Mouse (Mus musculus): ENCODE results near the gene Cyb561. TPM values are rescaled to one million over a fixed set of nuclear protein-coding genes. Genes with fewer than 3 reads are reported as not detected.

Cyb561 gene
- total and polyA plus RNA-seq, 2 experiments = 3.2 to 3.7 TPM

GRCm38 (mm10) chr11:105887281-105887680, 65.9 kb downstream of the Cyb561 start:
- H3K79me2 ChIP-seq (ENCODE audit: control insufficient read depth, insufficient read depth, low read length) = no peaks in the 10 kb centered on the region
- no peak overlapping the region for H3K9ac ChIP-seq (ENCODE audit: low read depth, low read length)
- no peaks in the 10 kb centered on the region for H3K27me3 ChIP-seq (ENCODE audit: control insufficient read depth, insufficient read depth, low read length)
- DNase-seq (ENCODE audit: extremely low read depth, low read depth, low spot score) = no peak
- H3K27ac ChIP-seq (replicated peaks; ENCODE audit: insufficient read depth, low read depth, low read length) = no peak overlapping the region
- 57% methylated on average over 1 of the region's 1 CpGs for WGBS
- H3K4me1 ChIP-seq (ENCODE audit: control insufficient read depth, insufficient read depth, low read length) = no peaks in the 10 kb centered on the region
- H3K36me3 ChIP-seq (ENCODE audit: control insufficient read depth, insufficient read depth, low read length) = no peaks in the 10 kb centered on the region; the same call in 1 of the 2 replicates
- TF ChIP-seq POLR2A (IDR thresholded peaks at IDR 0.05; ENCODE audit: extremely low read depth, insufficient read depth, low read length) (no peak), CTCF (IDR thresholded peaks at IDR 0.05; ENCODE audit: low read depth, low read length) (no peak)
- no peak overlapping the region for H3K4me3 ChIP-seq (ENCODE audit: insufficient read depth, low read depth, low read length)

- no peak overlapping the region for H3K4me3 ChIP-seq (ENCODE audit: insufficient read depth, low read depth, low read length)
- TF ChIP-seq CTCF (IDR thresholded peaks at IDR 0.05; ENCODE audit: low read depth, low read length) (no peak), POLR2A (IDR thresholded peaks at IDR 0.05; ENCODE audit: extremely low read depth, insufficient read depth, low read length) (no peak)
- H3K27ac ChIP-seq (replicated peaks; ENCODE audit: insufficient read depth, low read depth, low read length) = no peak overlapping the region
- no peaks in the 10 kb centered on the region; the same call in 1 of the 2 replicates for H3K36me3 ChIP-seq (ENCODE audit: control insufficient read depth, insufficient read depth, low read length)
- H3K9ac ChIP-seq (ENCODE audit: low read depth, low read length) = no peak overlapping the region
- H3K79me2 ChIP-seq (ENCODE audit: control insufficient read depth, insufficient read depth, low read length) = no peaks in the 10 kb centered on the region
- DNase-seq (ENCODE audit: extremely low read depth, low read depth, low spot score) = no peak
- H3K27me3 ChIP-seq (ENCODE audit: control insufficient read depth, insufficient read depth, low read length) = no peaks in the 10 kb centered on the region
- WGBS = 84% methylated on average over 1 of the region's 1 CpGs
- no peaks in the 10 kb centered on the region for H3K4me1 ChIP-seq (ENCODE audit: control insufficient read depth, insufficient read depth, low read length)
Measured at GRCm38 (mm10) chr11:105885558-105885957, 67.6 kb downstream of the Cyb561 start.

Other genes with a start within 250 kb of the Cyb561 start
- gene Ace, start 14.6 kb upstream of the Cyb561 start, total RNA-seq (2014; rRNA removed) = 0.28 and 0.74 TPM in 2 replicates
- gene Ace, start 14.6 kb upstream of the Cyb561 start, polyA plus RNA-seq (2012; rRNA removed) = 0.42 and 0.60 TPM in 2 replicates
- not detected in 2 replicates for gene Ace3, start 41.3 kb upstream of the Cyb561 start, total RNA-seq (2014; rRNA removed)
- not detected in 2 replicates for gene Ace3, start 41.3 kb upstream of the Cyb561 start, polyA plus RNA-seq (2012; rRNA removed)
- gene Kcnh6, start 54.8 kb upstream of the Cyb561 start, total RNA-seq (2014; rRNA removed) = not detected in 2 replicates
- not detected in 2 replicates for gene Kcnh6, start 54.8 kb upstream of the Cyb561 start, polyA plus RNA-seq (2012; rRNA removed)
- gene Dcaf7, start 83.5 kb upstream of the Cyb561 start, total RNA-seq (2014; rRNA removed) = 17.1 and 24.0 TPM in 2 replicates
- 15.9 and 18.3 TPM in 2 replicates for gene Dcaf7, start 83.5 kb upstream of the Cyb561 start, polyA plus RNA-seq (2012; rRNA removed)
- gene Taco1, start 112.7 kb upstream of the Cyb561 start, total RNA-seq (2014; rRNA removed) = 31.3 and 33.7 TPM in 2 replicates
- gene Taco1, start 112.7 kb upstream of the Cyb561 start, polyA plus RNA-seq (2012; rRNA removed) = 19.1 and 20.0 TPM in 2 replicates
- gene Map3k3, start 131.3 kb upstream of the Cyb561 start, total RNA-seq (2014; rRNA removed) = 12.3 and 14.9 TPM in 2 replicates
- gene Map3k3, start 131.3 kb upstream of the Cyb561 start, polyA plus RNA-seq (2012; rRNA removed) = 7.6 and 9.7 TPM in 2 replicates
- not detected in 2 replicates for gene Gm10840, start 207.5 kb upstream of the Cyb561 start, total RNA-seq (2014; rRNA removed)
- not detected in 2 replicates for gene Gm10840, start 207.5 kb upstream of the Cyb561 start, polyA plus RNA-seq (2012; rRNA removed)
- gene Limd2, start 207.5 kb upstream of the Cyb561 start, total RNA-seq (2014; rRNA removed) = 9.4 and 9.7 TPM in 2 replicates
- gene Limd2, start 207.5 kb upstream of the Cyb561 start, polyA plus RNA-seq (2012; rRNA removed) = 21.8 and 26.3 TPM in 2 replicates
- gene Strada, start 248.8 kb upstream of the Cyb561 start, total RNA-seq (2014; rRNA removed) = 1.8 and 2.8 TPM in 2 replicates
- 3.1 and 3.9 TPM in 2 replicates for gene Strada, start 248.8 kb upstream of the Cyb561 start, polyA plus RNA-seq (2012; rRNA removed)

Data from liver, adult 2 months (tissue).